Comparison of ENCODE assay signal across 36 mouse cellular contexts in the genomic region with DNA sequence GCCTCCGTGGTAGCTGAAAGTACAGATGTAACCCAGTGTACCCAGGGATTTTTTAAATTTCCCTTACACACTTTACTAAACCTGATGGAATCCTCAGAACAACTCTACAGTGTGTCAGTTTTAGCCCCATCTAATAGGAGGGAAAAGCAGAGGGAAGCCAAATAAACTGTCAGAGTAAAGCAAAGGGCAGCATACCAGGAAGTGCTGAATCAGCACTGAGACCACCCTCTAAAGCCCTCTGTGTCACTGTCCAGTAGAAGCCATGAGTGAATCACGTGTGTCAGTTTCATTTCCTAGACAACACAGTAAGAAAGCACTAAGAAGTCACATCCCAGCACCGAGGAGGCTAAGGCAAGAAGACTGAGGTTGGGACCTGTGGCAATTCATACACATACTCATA. TPM values are rescaled to one million over a fixed set of nuclear protein-coding genes. Genes with fewer than 3 reads are reported as not detected.
"Had no signal": no experiment of that assay in that cellular context is flagged by ENCODE, and none has a peak within 500 bp of the region (broad histone marks: within the 10 kb centered on the region; RNA-seq: fewer than 3 reads in every experiment).

No protein-coding gene starts in this region.

- H3K4me2 ChIP-seq: limb, embryonic 12.5 days; limb, embryonic 13.5 days; limb, embryonic 15.5 days; liver, embryonic 12.5 days; liver, embryonic 13.5 days; liver, embryonic 15.5 days; lung, embryonic 14.5 days; lung, embryonic 15.5 days; midbrain, embryonic 11.5 days; midbrain, embryonic 12.5 days; midbrain, embryonic 13.5 days; midbrain, embryonic 15.5 days; neural tube, embryonic 12.5 days had no signal

- H3K9ac ChIP-seq: limb, embryonic 12.5 days; limb, embryonic 13.5 days; limb, embryonic 15.5 days; liver, embryonic 12.5 days; liver, embryonic 13.5 days; liver, embryonic 14.5 days; liver, embryonic 15.5 days; lung, embryonic 14.5 days; lung, embryonic 15.5 days; midbrain, embryonic 12.5 days; midbrain, embryonic 13.5 days; midbrain, embryonic 15.5 days; neural tube, embryonic 12.5 days had no signal

- H3K9me3 ChIP-seq: limb, embryonic 10.5 days; limb, embryonic 12.5 days; limb, embryonic 13.5 days; limb, embryonic 15.5 days; liver, embryonic 12.5 days; liver, embryonic 13.5 days; liver, embryonic 15.5 days; lung, embryonic 15.5 days; megakaryocyte, embryonic 14.5 days; midbrain, embryonic 10.5 days; midbrain, embryonic 12.5 days; midbrain, embryonic 13.5 days; midbrain, embryonic 15.5 days; neural tube, embryonic 12.5 days had no signal

- H3K4me1 ChIP-seq: limb, embryonic 10.5 days; limb, embryonic 12.5 days; limb, embryonic 13.5 days; limb, embryonic 15.5 days; liver, embryonic 12.5 days; liver, embryonic 13.5 days; liver, embryonic 15.5 days; lung, embryonic 15.5 days; midbrain, embryonic 10.5 days; midbrain, embryonic 12.5 days; midbrain, embryonic 13.5 days; midbrain, embryonic 15.5 days; neural tube, embryonic 12.5 days had no signal

- DNase-seq: left cerebral cortex, postnatal 4 days; liver; liver, embryonic 13.5 days; lung, adult 18-20 months; lung, embryonic 14.5 days; lung, postnatal 10 days; lung, postnatal 14 days; lung, postnatal 36 days; lung, postnatal 4 days; midbrain, embryonic 14.5 days had no signal

- H3K36me3 ChIP-seq: midbrain, embryonic 15.5 days had no signal

- H3K4me3 ChIP-seq: left cerebral cortex, adult 2 months; limb, embryonic 10.5 days; limb, embryonic 12.5 days; limb, embryonic 13.5 days; limb, embryonic 15.5 days; liver, embryonic 12.5 days; liver, embryonic 13.5 days; liver, embryonic 15.5 days; lung, embryonic 15.5 days; megakaryocyte, embryonic 14.5 days; midbrain, embryonic 10.5 days; midbrain, embryonic 12.5 days; midbrain, embryonic 13.5 days; midbrain, embryonic 15.5 days; myocyte; neural tube, embryonic 12.5 days had no signal

- H3K27ac ChIP-seq: left cerebral cortex, adult 2 months; limb, embryonic 10.5 days; limb, embryonic 12.5 days; limb, embryonic 13.5 days; limb, embryonic 15.5 days; liver, embryonic 12.5 days; liver, embryonic 13.5 days; liver, embryonic 14.5 days; liver, embryonic 15.5 days; lung, embryonic 15.5 days; macrophage; midbrain, embryonic 10.5 days; midbrain, embryonic 12.5 days; midbrain, embryonic 13.5 days; midbrain, embryonic 15.5 days; neural tube, embryonic 12.5 days had no signal

- H3K27me3 ChIP-seq: limb, embryonic 12.5 days; limb, embryonic 13.5 days; limb, embryonic 15.5 days; liver, embryonic 12.5 days; liver, embryonic 13.5 days; liver, embryonic 15.5 days; lung, embryonic 15.5 days; megakaryocyte, embryonic 14.5 days; midbrain, embryonic 12.5 days; midbrain, embryonic 13.5 days; midbrain, embryonic 15.5 days; neural tube, embryonic 12.5 days had no signal

- ATAC-seq: liver, embryonic 12.5 days; lung, postnatal 0 days; midbrain, embryonic 13.5 days; midbrain, embryonic 15.5 days; midbrain, embryonic 16.5 days had no signal

RNA-seq across cellular contexts. Expression of a gene that starts 41.2 kb away (rescaled TPM):
- total RNA-seq: liver, adult 2 months; megakaryocyte progenitor cell, adult 5-6 weeks; megakaryocyte, adult 5-6 weeks; megakaryocyte-erythroid progenitor cell, adult 5-6 weeks; monocyte, adult 5-6 weeks had no signal
- polyA plus RNA-seq: liver, adult 2 months; lung, postnatal 0 days; macrophage; myocyte; neural tube, embryonic 11.5 days had no signal
